25 mouse cellular contexts compared by ENCODE assay signal in the genomic region with DNA sequence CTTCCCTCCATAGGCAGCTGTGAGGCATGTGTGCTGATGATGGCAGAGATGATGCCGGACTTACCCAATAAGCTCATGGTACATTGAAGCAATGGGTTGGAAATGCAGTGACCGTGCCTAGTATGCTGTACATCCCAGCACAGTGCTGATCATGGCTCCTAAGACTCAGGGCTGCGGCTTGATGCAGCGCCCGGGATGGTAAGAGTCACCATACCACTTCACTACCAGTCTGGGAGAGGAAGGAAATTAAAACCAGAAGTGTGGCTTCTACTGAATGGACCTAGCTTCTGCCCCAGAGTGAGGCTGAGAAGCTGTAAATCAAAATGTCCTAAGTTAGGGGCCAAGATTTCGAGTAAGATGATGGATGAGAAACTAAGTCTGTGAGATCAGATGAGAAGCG.
A peak's percentile ranks its signal among the peaks of the same experiment; 100 is the strongest.
DNase-seq lines count a peak whose midpoint lies in the region; ATAC-seq lines count a peak whose summit lies in the region.
"Had no signal": no experiment of that assay in that cellular context is flagged by ENCODE, and none has a peak within 500 bp of the region (broad histone marks: within the 10 kb centered on the region; RNA-seq: fewer than 3 reads in every experiment).

No protein-coding gene starts in this region.

- 84% methylated on average over 7 of the region's 7 CpGs for WGBS in hindbrain, embryonic 10.5 days
- 86% methylated on average over 7 of the region's 7 CpGs for WGBS in hindbrain, embryonic 13.5 days
- WGBS in embryonic facial prominence, embryonic 10.5 days: 79% methylated on average over 7 of the region's 7 CpGs
- 45% methylated on average over 7 of the region's 7 CpGs for WGBS in limb, embryonic 10.5 days

- H3K4me1 ChIP-seq in hindbrain, embryonic 10.5 days (replicated peaks): peaks cover 18% of the 10 kb centered on the region; the same call in 1 of the 2 replicates
- peaks cover 8% of the 10 kb centered on the region for H3K4me1 ChIP-seq in hindbrain, embryonic 13.5 days (replicated peaks)
- peaks cover 31% of the 10 kb centered on the region for H3K4me1 ChIP-seq in embryonic facial prominence, embryonic 10.5 days
- H3K4me1 ChIP-seq in limb, embryonic 10.5 days: peaks cover 66% of the 10 kb centered on the region
- H3K4me1 ChIP-seq: liver, embryonic 13.5 days; neural tube, embryonic 15.5 days; stomach, embryonic 15.5 days had no signal

- no peak for DNase-seq in hindbrain, embryonic 10.5 days (ENCODE audit: low spot score)
- DNase-seq in embryonic facial prominence, embryonic 10.5 days (ENCODE audit: low spot score): no peak
- DNase-seq in limb, embryonic 10.5 days (ENCODE audit: low spot score): no peak
- no peak for DNase-seq in ovary, adult 18-20 months (ENCODE audit: low spot score)
- DNase-seq in embryo, embryonic 11 days: no peak
- no peak for DNase-seq in frontal cortex, postnatal 36 days (ENCODE audit: low spot score in 2 of 2)
- DNase-seq: adrenal gland, adult 2 months; cerebellum, adult 18-20 months; cerebellum, postnatal 25 days; forebrain, postnatal 0 days; gastrocnemius, adult 2 months; kidney, adult 18-20 months; liver, embryonic 13.5 days; lung, adult 2 months; lung, postnatal 14 days; midbrain, embryonic 14.5 days; thymus, postnatal 4 days had no signal

- H3K9ac ChIP-seq in hindbrain, embryonic 13.5 days: no peak overlapping the region
- H3K9ac ChIP-seq: forebrain, postnatal 0 days; hindbrain, embryonic 12.5 days; liver, embryonic 13.5 days; neural tube, embryonic 15.5 days; stomach, embryonic 15.5 days had no signal

- H3K4me2 ChIP-seq in hindbrain, embryonic 13.5 days: no peak overlapping the region
- H3K4me2 ChIP-seq: heart, embryonic 11.5 days; hindbrain, embryonic 12.5 days; liver, embryonic 13.5 days; neural tube, embryonic 15.5 days; stomach, embryonic 15.5 days had no signal

- H3K4me3 ChIP-seq in hindbrain, embryonic 10.5 days: no peak overlapping the region
- H3K4me3 ChIP-seq in hindbrain, embryonic 13.5 days: no peak overlapping the region
- no peak overlapping the region for H3K4me3 ChIP-seq in embryonic facial prominence, embryonic 10.5 days
- H3K4me3 ChIP-seq in limb, embryonic 10.5 days: no peak overlapping the region
- H3K4me3 ChIP-seq: gastrocnemius, adult 2 months; hindbrain, embryonic 12.5 days; left cerebral cortex, adult 2 months; liver, embryonic 13.5 days; neural tube, embryonic 15.5 days; stomach, embryonic 15.5 days had no signal

- H3K27me3 ChIP-seq in hindbrain, embryonic 10.5 days (ENCODE audit: insufficient read depth, poor library complexity, severe bottlenecking): peaks cover 8% of the 10 kb centered on the region; the same call in 1 of the 2 replicates
- H3K27me3 ChIP-seq in hindbrain, embryonic 13.5 days: peaks cover 6% of the 10 kb centered on the region; the same call in 1 of the 2 replicates
- 0 out of 2 replicates have a peak, but pooled peaks cover 6% of the 10 kb centered on the region for H3K27me3 ChIP-seq in embryonic facial prominence, embryonic 10.5 days (replicated peaks; ENCODE audit: low read depth, poor library complexity, severe bottlenecking)
- no peaks in the 10 kb centered on the region for H3K27me3 ChIP-seq in limb, embryonic 10.5 days (ENCODE audit: low read depth, poor library complexity, severe bottlenecking)
- H3K27me3 ChIP-seq: hindbrain, embryonic 12.5 days; liver, embryonic 13.5 days; neural tube, embryonic 15.5 days; Patski; stomach, embryonic 15.5 days had no signal

- peak overlapping the region; percentile 23; the same call in 1 of the 2 replicates for H3K27ac ChIP-seq in hindbrain, embryonic 10.5 days
- no peak overlapping the region for H3K27ac ChIP-seq in hindbrain, embryonic 13.5 days
- 0 out of 2 replicates have a peak overlapping the region, but pooled peaks have one; percentile 25 for H3K27ac ChIP-seq in embryonic facial prominence, embryonic 10.5 days (replicated peaks)
- peak overlapping the region; percentile 74 for H3K27ac ChIP-seq in limb, embryonic 10.5 days
- H3K27ac ChIP-seq: gastrocnemius, adult 2 months; hindbrain, embryonic 12.5 days; kidney, postnatal 0 days; left cerebral cortex, adult 2 months; liver, embryonic 13.5 days; neural tube, embryonic 15.5 days; stomach, embryonic 15.5 days had no signal

- no peaks in the 10 kb centered on the region for H3K36me3 ChIP-seq in hindbrain, embryonic 10.5 days
- H3K36me3 ChIP-seq in hindbrain, embryonic 13.5 days: no peaks in the 10 kb centered on the region
- no peaks in the 10 kb centered on the region for H3K36me3 ChIP-seq in embryonic facial prominence, embryonic 10.5 days (replicated peaks)
- H3K36me3 ChIP-seq in limb, embryonic 10.5 days: no peaks in the 10 kb centered on the region
- H3K36me3 ChIP-seq: hindbrain, embryonic 12.5 days; liver, embryonic 13.5 days; neural tube, embryonic 15.5 days; stomach, embryonic 15.5 days had no signal

- no peak for ATAC-seq in hindbrain, embryonic 13.5 days (ENCODE audit: low FRiP score)
- ATAC-seq: forebrain, postnatal 0 days; Patski had no signal

- no peaks in the 10 kb centered on the region for H3K9me3 ChIP-seq in hindbrain, embryonic 10.5 days
- no peaks in the 10 kb centered on the region for H3K9me3 ChIP-seq in hindbrain, embryonic 13.5 days
- H3K9me3 ChIP-seq in embryonic facial prominence, embryonic 10.5 days: no peaks in the 10 kb centered on the region
- H3K9me3 ChIP-seq in limb, embryonic 10.5 days (replicated peaks): no peaks in the 10 kb centered on the region
- H3K9me3 ChIP-seq: hindbrain, embryonic 12.5 days; liver, embryonic 13.5 days; neural tube, embryonic 15.5 days; stomach, embryonic 15.5 days had no signal
